Mouse (Mus musculus) heart, embryonic 14.5 days (tissue): ENCODE data around the gene Mixl1. TPM values are rescaled to one million over a fixed set of nuclear protein-coding genes. Genes with fewer than 3 reads are reported as not detected.

Experiments used
- ATAC-seq: fragments of 200-750 bp; cut with Nextera tagmentation; 2 replicates; pipeline ENCODE4 v1.8.0; 2017; ENCODE audit warnings: low read depth, moderate TSS enrichment; ENCODE audit not compliant: insufficient number of reproducible peaks, insufficient read depth, low FRiP score
- H3K27ac ChIP-seq, 2 experiments: fragments of 200-500 bp in 1 of 2; fragments of 300-500 bp in 1 of 2; sonication (generic) in 1 of 2; replicated peaks in 1 of 2; 2 replicates each; pipeline ENCODE4 v1.5.1; 2012 to 2014; ENCODE audit warnings: low read depth in 2 of 2, low read length in 2 of 2, control low read depth in 1 of 2, mild to moderate bottlenecking in 1 of 2, mixed read lengths in 1 of 2; ENCODE audit not compliant: control insufficient read depth in 1 of 2, insufficient read depth in 1 of 2
- H3K27me3 ChIP-seq: fragments of 300-500 bp; sonication (generic); 2 replicates; pipeline ENCODE4 v1.6.1; 2014; ENCODE audit warnings: mild to moderate bottlenecking, low read length, control low read depth; ENCODE audit not compliant: control insufficient read depth, insufficient read depth
- H3K36me3 ChIP-seq: fragments of 300-500 bp; sonication (generic); 2 replicates; pipeline ENCODE4 v1.6.1; 2014; ENCODE audit warnings: mild to moderate bottlenecking, control low read depth, low read length, mixed read lengths; ENCODE audit not compliant: control insufficient read depth, insufficient read depth
- H3K4me1 ChIP-seq, 2 experiments: fragments of 200-500 bp in 1 of 2; fragments of 300-500 bp in 1 of 2; sonication (generic) in 1 of 2; 2 replicates each; pipeline ENCODE4 v1.6.1; 2012 to 2014; ENCODE audit warnings: low read length in 2 of 2, control low read depth in 1 of 2, mixed read lengths in 1 of 2; ENCODE audit not compliant: control insufficient read depth in 2 of 2, insufficient read depth in 2 of 2
- H3K4me2 ChIP-seq: fragments of 300-500 bp; sonication (generic); 2 replicates; pipeline ENCODE4 v1.6.1; 2014; ENCODE audit warnings: mild to moderate bottlenecking, low read length
- H3K4me3 ChIP-seq, 2 experiments: fragments of 200-500 bp in 1 of 2; fragments of 300-500 bp in 1 of 2; sonication (generic) in 1 of 2; 2 replicates each; pipeline ENCODE4 v1.5.1; 2012 to 2014; ENCODE audit warnings: low read length in 2 of 2, mild to moderate bottlenecking in 2 of 2, control low read depth in 1 of 2, low read depth in 1 of 2, moderate library complexity in 1 of 2; ENCODE audit not compliant: control insufficient read depth in 1 of 2, insufficient read depth in 1 of 2
- H3K9ac ChIP-seq: fragments of 300-500 bp; sonication (generic); 2 replicates; pipeline ENCODE4 v1.6.1; 2014; ENCODE audit warnings: mild to moderate bottlenecking, low read length
- H3K9me3 ChIP-seq: fragments of 300-500 bp; sonication (generic); 2 replicates; pipeline ENCODE4 v1.6.1; 2016; ENCODE audit warnings: low read length, control low read depth; ENCODE audit not compliant: control insufficient read depth
- WGBS: fragments of 180-500 bp; shearing (Covaris S2); extraction: QIAGEN DNeasy Blood & Tissue Kit; methylation state at CpG from one replicate; pipeline ENCODE4 v1.1.7; 2014; 5-methylcytosine and 5-hydroxymethylcytosine counted together
- polyA plus RNA-seq: library from polyadenylated mRNA; unstranded; fragments of >200 nt; fragmentation: Nextera tagmentation; extraction: Ambion mirVana; gene quantifications from 2 replicates; pipeline ENCODE4 v1.2.1, GENCODE M21; 2014

Mixl1 gene
- polyA plus RNA-seq, 1 experiment from 2014 or later = 0.14 TPM

DNA sequence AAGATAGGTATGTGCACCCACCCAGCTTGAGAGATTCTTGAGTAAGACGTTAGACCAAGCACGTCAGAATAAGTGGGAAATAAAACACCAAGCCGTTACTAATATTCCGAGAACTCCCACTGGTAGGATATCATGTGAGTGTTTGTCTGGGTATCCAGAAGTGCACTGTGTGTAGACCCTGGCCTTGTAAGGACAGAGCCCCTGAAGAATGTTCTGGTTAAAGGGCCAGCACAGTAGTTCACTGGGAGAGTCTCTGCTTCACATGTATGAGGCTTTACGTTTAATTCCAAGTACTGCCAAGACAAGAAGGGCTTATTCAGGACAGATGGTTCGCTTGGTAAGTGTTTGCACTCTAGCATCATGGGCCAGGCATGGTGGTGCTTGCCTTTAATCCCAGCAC lies 22.6 kb upstream of the Mixl1 start:
- H3K4me2 ChIP-seq = no peak overlapping the region
- no peaks in the 10 kb centered on the region for H3K36me3 ChIP-seq
- H3K9ac ChIP-seq = no peak overlapping the region
- no peak overlapping the region for H3K27ac ChIP-seq
- H3K4me1 ChIP-seq = no peaks in the 10 kb centered on the region
- ATAC-seq = no peak
- no peaks in the 10 kb centered on the region for H3K27me3 ChIP-seq
- H3K4me3 ChIP-seq = no peak overlapping the region
- WGBS = 71% methylated on average over 6 of the region's 6 CpGs
- no peaks in the 10 kb centered on the region for H3K9me3 ChIP-seq

GRCm38 (mm10) chr1:180718756-180719155 lies 21.9 kb upstream of the Mixl1 start:
- no peak overlapping the region for H3K9ac ChIP-seq
- 74% methylated on average over 5 of the region's 5 CpGs for WGBS
- no peak overlapping the region for H3K4me3 ChIP-seq
- no peaks in the 10 kb centered on the region for H3K9me3 ChIP-seq
- no peak overlapping the region for H3K4me2 ChIP-seq
- no peak overlapping the region for H3K27ac ChIP-seq
- no peak for ATAC-seq
- H3K27me3 ChIP-seq = no peaks in the 10 kb centered on the region
- H3K4me1 ChIP-seq = no peaks in the 10 kb centered on the region
- H3K36me3 ChIP-seq = no peaks in the 10 kb centered on the region

DNA sequence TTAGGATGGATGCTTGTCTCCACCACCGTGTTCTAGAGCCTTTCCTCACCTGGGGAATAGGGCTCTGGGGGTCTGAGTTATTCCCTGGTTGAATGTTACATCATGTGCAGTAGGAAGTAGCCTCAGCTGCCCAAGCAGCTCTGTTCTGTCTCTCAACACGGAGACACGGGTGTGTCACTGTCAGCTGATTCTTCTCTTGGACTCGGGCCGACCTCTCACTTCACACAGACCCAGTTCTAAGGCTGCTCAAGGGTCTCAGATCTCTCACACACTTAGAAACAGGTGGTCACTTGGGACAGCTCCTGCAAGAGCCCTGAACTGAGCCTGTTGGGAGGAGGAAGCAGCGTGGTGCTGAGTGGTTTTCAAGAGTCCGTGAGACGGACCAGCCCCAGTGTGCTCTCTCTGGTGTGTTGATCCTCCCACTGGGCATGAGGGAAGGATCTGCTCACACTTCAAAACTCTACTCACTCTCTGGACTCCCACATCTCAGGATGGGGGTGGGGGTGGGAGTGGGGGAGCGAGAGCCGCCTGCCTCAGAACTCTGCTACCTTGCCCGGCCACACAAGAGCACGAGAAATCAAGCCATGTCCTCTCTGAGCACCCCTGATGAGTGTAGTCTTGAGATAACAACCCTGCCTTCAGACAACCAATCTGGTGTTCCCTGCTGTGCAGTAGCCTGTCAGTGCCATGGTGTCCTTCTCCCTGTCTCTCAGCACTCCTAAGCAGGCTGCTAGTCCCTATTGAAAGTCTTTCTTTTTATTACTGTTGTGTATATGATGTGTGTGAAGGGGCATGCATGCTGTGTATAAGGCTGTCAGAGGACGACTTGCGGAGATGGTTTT lies 12.3 kb upstream of the Mixl1 start:
- H3K36me3 ChIP-seq = no peaks in the 10 kb centered on the region
- peaks cover 0 to 5% of the 10 kb centered on the region in 2 experiments; a peak in 1 of 4 replicates for H3K4me1 ChIP-seq
- WGBS = 39% methylated on average over 14 of the region's 14 CpGs
- H3K4me2 ChIP-seq = no peak overlapping the region
- no peaks in the 10 kb centered on the region for H3K27me3 ChIP-seq
- no peaks in the 10 kb centered on the region for H3K9me3 ChIP-seq
- no peak overlapping the region for H3K27ac ChIP-seq
- ATAC-seq = no peak
- no peak overlapping the region for H3K9ac ChIP-seq
- H3K4me3 ChIP-seq = no peak overlapping the region

GRCm38 (mm10) chr1:180707813-180708212 lies 11.0 kb upstream of the Mixl1 start:
- Histone ChIP-seq H3K9me3 (no peaks in the 10 kb centered on the region), H3K4me2 (no peak overlapping the region), H3K27ac (no peak overlapping the region), H3K36me3 (no peaks in the 10 kb centered on the region), H3K4me1 (peaks cover 0 to 5% of the 10 kb centered on the region in 2 experiments; a peak in 2 of 4 replicates), H3K9ac (no peak overlapping the region), H3K27me3 (no peaks in the 10 kb centered on the region), H3K4me3 (no peak overlapping the region)
- no peak for ATAC-seq
- 69% methylated on average over 3 of the region's 3 CpGs for WGBS

- Histone ChIP-seq H3K4me1 (peaks cover 0 to 5% of the 10 kb centered on the region in 2 experiments; a peak in 2 of 4 replicates), H3K4me2 (no peak overlapping the region), H3K4me3 (no peak overlapping the region), H3K36me3 (no peaks in the 10 kb centered on the region), H3K9ac (no peak overlapping the region), H3K27me3 (0 out of 2 replicates have a peak, but pooled peaks cover 3% of the 10 kb centered on the region), H3K9me3 (no peaks in the 10 kb centered on the region), H3K27ac (no peak overlapping the region)
- 36% methylated on average over 3 of the region's 3 CpGs for WGBS
- no peak for ATAC-seq
Measured at GRCm38 (mm10) chr1:180707368-180707767, 10.5 kb upstream of the Mixl1 start.

DNA sequence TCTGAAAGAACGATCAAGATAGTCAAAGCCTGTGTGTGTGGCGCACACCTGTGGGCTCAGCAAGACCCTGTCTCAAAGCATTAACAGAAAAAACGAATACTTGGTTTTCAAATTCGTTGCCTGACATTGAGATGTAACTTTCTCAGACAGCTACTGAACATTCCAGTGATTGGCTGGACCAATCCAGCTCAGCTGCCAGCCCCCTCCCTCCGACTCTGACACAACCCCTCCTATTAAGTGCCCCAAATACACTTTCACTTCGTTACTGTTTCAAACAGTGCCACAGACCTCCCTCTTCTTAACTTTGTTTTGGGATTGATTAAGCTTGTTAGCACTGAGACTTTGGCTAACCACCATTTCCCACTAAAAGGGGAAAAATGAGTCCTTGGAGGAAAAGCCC lies 6.6 kb upstream of the Mixl1 start:
- H3K36me3 ChIP-seq = no peaks in the 10 kb centered on the region
- no peak for ATAC-seq
- H3K4me2 ChIP-seq = peak overlapping the region; percentile 60
- no peaks in the 10 kb centered on the region for H3K9me3 ChIP-seq
- H3K27me3 ChIP-seq = peaks cover 13% of the 10 kb centered on the region; the same call in 1 of the 2 replicates
- peak overlapping the region; percentile 64 for H3K9ac ChIP-seq
- no peaks in the 10 kb centered on the region; a peak in 1 of 4 replicates for H3K4me1 ChIP-seq
- peak overlapping the region; percentile 7 to 21; a peak in 2 of 4 replicates for H3K4me3 ChIP-seq
- WGBS = 22% methylated on average over 6 of the region's 6 CpGs
- no peak overlapping the region for H3K27ac ChIP-seq

DNA sequence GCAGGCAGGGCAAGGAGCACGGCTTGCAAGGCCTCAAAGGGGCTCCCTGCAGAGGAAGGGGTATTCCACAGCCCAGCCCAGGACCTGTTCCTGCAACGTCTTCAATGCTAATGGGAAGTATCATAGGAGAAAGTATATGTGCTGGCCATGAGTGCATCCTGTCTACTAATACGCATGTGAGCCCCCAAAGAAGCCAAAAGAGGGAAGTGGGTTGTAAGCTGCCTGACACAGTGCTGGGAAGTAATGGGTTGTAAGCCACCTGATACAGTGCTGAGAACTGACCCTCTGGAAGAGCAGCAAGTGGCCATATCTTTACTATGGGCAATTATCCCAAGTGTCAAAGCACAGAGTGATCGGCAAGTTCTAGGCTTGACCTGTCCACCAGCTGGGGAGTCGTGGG lies 1.2 kb upstream of the Mixl1 start:
- Histone ChIP-seq H3K36me3 (no peaks in the 10 kb centered on the region), H3K4me2 (no peak overlapping the region), H3K4me1 (peaks cover 7 to 8% of the 10 kb centered on the region in 2 experiments; a peak in 2 of 4 replicates), H3K9me3 (no peaks in the 10 kb centered on the region), H3K27ac (no peak overlapping the region), H3K27me3 (peaks cover 56% of the 10 kb centered on the region), H3K4me3 (no peak overlapping the region), H3K9ac (no peak overlapping the region)
- ATAC-seq = no peak
- WGBS = 64% methylated on average over 5 of the region's 5 CpGs
